Mouse (Mus musculus): ENCODE measurements at regions not wholly inside any gene's neighbourhood (a gene's known extent, or its start where the extent isn't known, plus 50 kb on each side); places are given as distances from the start of the nearest gene placed in this dataset.

GRCm38 (mm10) chr3:149426023-149426759 is 435.8 kb upstream of the Adgrl2 start:
- no peak for TF ChIP-seq EP300 (IDR thresholded peaks at IDR 0.05; ENCODE audit: insufficient read depth, low read depth, low read length)
- TF ChIP-seq POLR2A (IDR thresholded peaks at IDR 0.05; ENCODE audit: insufficient read depth, low read length), result no peak
- TF ChIP-seq CTCF (IDR thresholded peaks at IDR 0.05; ENCODE audit: low read depth, low read length), result no peak
